Mouse (Mus musculus) CD4-positive, CD25-positive, alpha-beta regulatory T cell, adult 9 weeks (primary cell): ENCODE data around the gene Rab44. TPM values are rescaled to one million over a fixed set of nuclear protein-coding genes. Genes with fewer than 3 reads are reported as not detected.

ENCODE experiments used
- polyA plus RNA-seq: library from polyadenylated mRNA; unstranded; fragments of 100-300 nt; shearing (Covaris generic); gene quantifications from one replicate; pipeline ENCODE4 v1.2.1, GENCODE M21; 2017

Rab44 gene
- polyA plus RNA-seq: not detected

GRCm38 (mm10) chr17:29113591-29114352 lies at the start of gene Rab44:
Gene Rab44 (plus strand): TSS chr17:29114145.

GRCm38 (mm10) chr17:29090776-29091175 lies 23.2 kb upstream of the Rab44 start, which contains the start of gene Cdkn1a:
Gene Cdkn1a (plus strand): TSS chr17:29090976.

Other genes starting within 250 kb of the Rab44 start
- 3.4 TPM for gene 4930539E08Rik, start 198.8 kb upstream of the Rab44 start, polyA plus RNA-seq
- not detected for gene Pxt1, start 170.3 kb upstream of the Rab44 start, polyA plus RNA-seq
- 84.4 TPM for gene Kctd20, start 162.2 kb upstream of the Rab44 start, polyA plus RNA-seq
- 261 TPM for gene Stk38, start 106.2 kb upstream of the Rab44 start, polyA plus RNA-seq
- 552 TPM for gene Srsf3, start 81.5 kb upstream of the Rab44 start, polyA plus RNA-seq
- gene Cdkn1a, start 23.2 kb upstream of the Rab44 start, polyA plus RNA-seq: 5.1 TPM
- 0.99 TPM for gene Cpne5, start 124.0 kb downstream of the Rab44 start, polyA plus RNA-seq
- 89.1 TPM for gene Ppil1, start 150.0 kb downstream of the Rab44 start, polyA plus RNA-seq
- 152 TPM for gene BC004004, start 154.6 kb downstream of the Rab44 start, polyA plus RNA-seq
- 0.16 TPM for gene Pi16, start 203.5 kb downstream of the Rab44 start, polyA plus RNA-seq
- 7.5 TPM for gene Mtch1, start 233.8 kb downstream of the Rab44 start, polyA plus RNA-seq
- gene Fgd2, start 246.8 kb downstream of the Rab44 start, polyA plus RNA-seq: 1.3 TPM